Mouse (Mus musculus) neural tube, embryonic 12.5 days (tissue): ENCODE results near the gene Tsnax. TPM values are rescaled to one million over a fixed set of nuclear protein-coding genes. Genes with fewer than 3 reads are reported as not detected.

Experiments
- ATAC-seq: fragments of 200-750 bp; cut with Nextera tagmentation; 2 replicates; pipeline ENCODE4 v1.8.0; 2017; ENCODE audit warnings: low read depth, mild to moderate bottlenecking, moderate TSS enrichment, moderate library complexity; ENCODE audit not compliant: low FRiP score
- H3K27ac ChIP-seq: fragments of 300-500 bp; sonication (generic); 2 replicates; pipeline ENCODE4 v1.5.1; 2016
- H3K27me3 ChIP-seq: fragments of 300-500 bp; sonication (generic); replicated peaks from 2 replicates; pipeline ENCODE4 v1.6.1; 2016; ENCODE audit warnings: mild to moderate bottlenecking
- H3K36me3 ChIP-seq: fragments of 300-500 bp; sonication (generic); 2 replicates; pipeline ENCODE4 v1.6.1; 2016; ENCODE audit warnings: mild to moderate bottlenecking
- H3K4me1 ChIP-seq: fragments of 300-500 bp; sonication (generic); 2 replicates; pipeline ENCODE4 v1.6.1; 2016
- H3K4me2 ChIP-seq: fragments of 300-500 bp; sonication (generic); replicated peaks from 2 replicates; pipeline ENCODE4 v1.6.1; 2016; ENCODE audit warnings: mild to moderate bottlenecking
- H3K4me3 ChIP-seq: fragments of 300-500 bp; sonication (generic); 2 replicates; pipeline ENCODE4 v1.5.1; 2016
- H3K9ac ChIP-seq: fragments of 300-500 bp; sonication (generic); 2 replicates; pipeline ENCODE4 v1.6.1; 2016; ENCODE audit warnings: mild to moderate bottlenecking
- H3K9me3 ChIP-seq: fragments of 300-500 bp; sonication (generic); 2 replicates; pipeline ENCODE4 v1.6.1; 2016; ENCODE audit warnings: mild to moderate bottlenecking
- WGBS: fragments of 180-500 bp; shearing (Covaris S2); methylation state at CpG from one replicate; pipeline ENCODE4 v1.1.7; 2016; 5-methylcytosine and 5-hydroxymethylcytosine counted together
- polyA plus RNA-seq: library from polyadenylated mRNA; unstranded; fragments of >200 nt; fragmentation: Nextera tagmentation; extraction: Ambion mirVana; gene quantifications from 2 replicates; pipeline ENCODE4 v1.2.1, GENCODE M21; 2016

The Tsnax gene
- polyA plus RNA-seq, 1 experiment from 2014 or later, result 142 TPM

GRCm38 (mm10) chr8:124995776-124996175, 17.0 kb upstream of the Tsnax start:
- Histone ChIP-seq H3K27me3 (no peaks in the 10 kb centered on the region), H3K4me1 (no peaks in the 10 kb centered on the region), H3K9me3 (0 out of 2 replicates have a peak, but pooled peaks cover 6% of the 10 kb centered on the region), H3K36me3 (no peaks in the 10 kb centered on the region), H3K4me2 (no peak overlapping the region), H3K9ac (no peak overlapping the region), H3K27ac (no peak overlapping the region), H3K4me3 (no peak overlapping the region)
- ATAC-seq, result no peak
- WGBS, result 74% methylated on average over 2 of the region's 2 CpGs

DNA sequence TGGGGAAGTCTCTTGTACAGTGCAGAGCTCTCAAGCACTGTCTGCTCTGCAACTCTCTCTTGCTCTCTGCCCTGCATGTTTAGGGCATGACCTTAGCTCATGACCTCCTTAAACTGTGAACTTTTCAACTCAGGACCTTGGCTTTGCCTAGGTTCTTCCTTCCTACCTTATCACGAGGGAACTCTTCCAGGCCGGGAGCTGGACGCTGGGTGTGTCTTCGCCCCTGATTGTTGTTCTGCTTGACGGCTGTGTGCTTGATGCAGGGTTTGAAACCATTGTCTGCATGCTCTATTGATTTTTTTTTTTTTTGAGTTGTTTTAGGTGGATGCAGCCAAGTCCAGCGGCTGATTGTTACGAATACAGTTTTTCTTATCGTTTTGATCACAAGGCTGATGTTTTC, 11.3 kb downstream of the Tsnax start:
- Histone ChIP-seq H3K4me1 (no peaks in the 10 kb centered on the region), H3K36me3 (peaks cover 52% of the 10 kb centered on the region), H3K27ac (no peak overlapping the region), H3K9me3 (no peaks in the 10 kb centered on the region), H3K4me3 (no peak overlapping the region), H3K4me2 (no peak overlapping the region), H3K9ac (no peak overlapping the region), H3K27me3 (no peaks in the 10 kb centered on the region)
- no peak for ATAC-seq
- WGBS, result 94% methylated on average over 8 of the region's 8 CpGs

- H3K9me3 ChIP-seq, result no peaks in the 10 kb centered on the region
- WGBS, result 83% methylated on average over 3 of the region's 3 CpGs
- H3K4me1 ChIP-seq, result no peaks in the 10 kb centered on the region
- H3K4me2 ChIP-seq, result no peak overlapping the region
- H3K27ac ChIP-seq, result no peak overlapping the region
- H3K36me3 ChIP-seq, result peaks cover 82% of the 10 kb centered on the region
- H3K27me3 ChIP-seq, result no peaks in the 10 kb centered on the region
- ATAC-seq, result no peak
- H3K9ac ChIP-seq, result no peak overlapping the region
- no peak overlapping the region for H3K4me3 ChIP-seq
These were observed 14.4 kb downstream of the Tsnax start for GRCm38 (mm10) chr8:125027211-125027610.

- WGBS, result 92% methylated on average over 5 of the region's 5 CpGs
- Histone ChIP-seq H3K4me1 (no peaks in the 10 kb centered on the region), H3K4me3 (no peak overlapping the region), H3K9ac (no peak overlapping the region), H3K4me2 (no peak overlapping the region), H3K36me3 (peaks cover 91% of the 10 kb centered on the region), H3K27me3 (no peaks in the 10 kb centered on the region), H3K9me3 (no peaks in the 10 kb centered on the region), H3K27ac (no peak overlapping the region)
- no peak for ATAC-seq
These were observed 16.0 kb downstream of the Tsnax start for GRCm38 (mm10) chr8:125028841-125029240.

- Histone ChIP-seq H3K9me3 (no peaks in the 10 kb centered on the region), H3K9ac (no peak overlapping the region), H3K4me2 (no peak overlapping the region), H3K4me1 (no peaks in the 10 kb centered on the region), H3K27ac (no peak overlapping the region), H3K4me3 (no peak overlapping the region), H3K36me3 (peaks cover 71% of the 10 kb centered on the region), H3K27me3 (no peaks in the 10 kb centered on the region)
- 84% methylated on average over 5 of the region's 5 CpGs for WGBS
- no peak for ATAC-seq
These were observed 18.5 kb downstream of the Tsnax start for GRCm38 (mm10) chr8:125031276-125031675.

- WGBS, result 33% methylated on average over 8 of the region's 8 CpGs
These were observed 21.9 kb downstream of the Tsnax start for GRCm38 (mm10) chr8:125034669-125035068.

DNA sequence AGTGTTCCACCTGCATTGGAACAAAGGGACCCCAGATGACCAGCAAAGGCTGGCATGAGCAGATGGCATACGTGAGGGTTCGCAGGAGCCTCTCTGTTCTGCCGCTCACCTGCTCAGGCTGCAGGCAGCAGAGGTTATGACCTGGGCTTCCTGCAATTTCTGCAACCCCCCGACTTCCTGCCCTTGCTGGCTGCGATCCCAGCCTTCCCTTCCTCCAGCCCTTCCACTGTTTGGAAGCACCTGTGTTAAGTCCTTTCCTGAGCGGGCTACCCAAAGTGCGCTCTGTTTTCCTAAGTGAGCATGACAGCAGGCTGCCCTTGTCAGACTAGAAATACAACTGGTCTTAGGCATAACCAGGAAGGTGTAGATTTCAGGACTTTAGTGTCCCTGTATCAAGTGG, 24.3 kb downstream of the Tsnax start:
- H3K4me3 ChIP-seq, result no peak overlapping the region
- no peak overlapping the region for H3K27ac ChIP-seq
- 86% methylated on average over 7 of the region's 7 CpGs for WGBS
- no peaks in the 10 kb centered on the region for H3K27me3 ChIP-seq
- peaks cover 47% of the 10 kb centered on the region for H3K36me3 ChIP-seq
- H3K9me3 ChIP-seq, result no peaks in the 10 kb centered on the region
- H3K9ac ChIP-seq, result no peak overlapping the region
- H3K4me2 ChIP-seq, result no peak overlapping the region
- ATAC-seq, result no peak
- no peaks in the 10 kb centered on the region for H3K4me1 ChIP-seq

More at GRCm38 (mm10) chr8:125034669-125035068, 21.9 kb downstream of the Tsnax start:
- H3K27me3 ChIP-seq, result no peaks in the 10 kb centered on the region
- peaks cover 59% of the 10 kb centered on the region for H3K36me3 ChIP-seq
- no peak overlapping the region for H3K27ac ChIP-seq
- peak; percentile 68 for ATAC-seq
- H3K4me1 ChIP-seq, result no peaks in the 10 kb centered on the region
- no peak overlapping the region for H3K9ac ChIP-seq
- H3K9me3 ChIP-seq, result no peaks in the 10 kb centered on the region
- no peak overlapping the region for H3K4me3 ChIP-seq
- H3K4me2 ChIP-seq, result no peak overlapping the region

- no peaks in the 10 kb centered on the region for H3K4me1 ChIP-seq
- H3K27me3 ChIP-seq, result no peaks in the 10 kb centered on the region
- H3K4me2 ChIP-seq, result no peak overlapping the region
- H3K9me3 ChIP-seq, result no peaks in the 10 kb centered on the region
- 81% methylated on average over 15 of the region's 15 CpGs for WGBS
- H3K4me3 ChIP-seq, result no peak overlapping the region
- no peak overlapping the region for H3K9ac ChIP-seq
- no peak overlapping the region for H3K27ac ChIP-seq
- no peak for ATAC-seq
- peaks cover 34% of the 10 kb centered on the region for H3K36me3 ChIP-seq
These were observed 25.9 kb downstream of the Tsnax start for GRCm38 (mm10) chr8:125038731-125039130.

- WGBS, result 76% methylated on average over 15 of the region's 15 CpGs
- H3K4me2 ChIP-seq, result no peak overlapping the region
- no peak overlapping the region for H3K27ac ChIP-seq
- H3K36me3 ChIP-seq, result peaks cover 32% of the 10 kb centered on the region
- H3K4me1 ChIP-seq, result no peaks in the 10 kb centered on the region
- no peak overlapping the region for H3K4me3 ChIP-seq
- H3K9ac ChIP-seq, result no peak overlapping the region
- ATAC-seq, result no peak
- no peaks in the 10 kb centered on the region for H3K27me3 ChIP-seq
- H3K9me3 ChIP-seq, result no peaks in the 10 kb centered on the region
These were observed 28.0 kb downstream of the Tsnax start for GRCm38 (mm10) chr8:125040587-125041375.

DNA sequence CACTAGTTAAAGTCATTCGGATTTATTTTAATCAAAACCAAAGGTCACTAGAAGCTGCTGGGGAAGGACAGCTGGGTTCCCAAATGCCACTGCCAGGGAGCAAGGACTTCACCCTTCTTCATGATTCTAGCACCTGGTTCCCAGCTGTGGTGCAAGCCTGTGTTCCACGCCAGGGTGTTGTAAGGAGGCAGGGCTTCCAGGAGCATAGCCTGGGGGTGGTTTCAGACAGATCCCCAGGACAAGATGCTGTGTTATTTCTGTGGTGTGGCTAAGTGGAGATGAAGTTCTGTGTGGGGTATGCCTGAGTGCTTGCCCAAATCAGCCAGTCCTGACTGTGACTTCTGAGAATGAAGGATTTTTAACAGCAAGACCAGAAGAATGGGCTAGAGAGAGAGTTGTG, 28.7 kb downstream of the Tsnax start:
- Histone ChIP-seq H3K27me3 (no peaks in the 10 kb centered on the region), H3K4me2 (no peak overlapping the region), H3K4me3 (no peak overlapping the region), H3K27ac (no peak overlapping the region), H3K36me3 (peaks cover 32% of the 10 kb centered on the region), H3K9me3 (no peaks in the 10 kb centered on the region), H3K4me1 (no peaks in the 10 kb centered on the region), H3K9ac (no peak overlapping the region)
- WGBS, result 56% methylated on average over 2 of the region's 2 CpGs
- no peak for ATAC-seq

- Histone ChIP-seq H3K9ac (no peak overlapping the region), H3K36me3 (peaks cover 22% of the 10 kb centered on the region), H3K4me3 (no peak overlapping the region), H3K27me3 (no peaks in the 10 kb centered on the region), H3K9me3 (no peaks in the 10 kb centered on the region), H3K27ac (no peak overlapping the region), H3K4me2 (no peak overlapping the region), H3K4me1 (no peaks in the 10 kb centered on the region)
- 80% methylated on average over 7 of the region's 7 CpGs for WGBS
- no peak for ATAC-seq
These were observed 30.6 kb downstream of the Tsnax start for GRCm38 (mm10) chr8:125043394-125043793.

GRCm38 (mm10) chr8:125043935-125044334, 31.1 kb downstream of the Tsnax start:
- no peaks in the 10 kb centered on the region for H3K9me3 ChIP-seq
- ATAC-seq, result no peak
- H3K9ac ChIP-seq, result no peak overlapping the region
- no peak overlapping the region for H3K4me2 ChIP-seq
- H3K27me3 ChIP-seq, result no peaks in the 10 kb centered on the region
- no peak overlapping the region for H3K27ac ChIP-seq
- peaks cover 17% of the 10 kb centered on the region for H3K36me3 ChIP-seq
- 63% methylated on average over 9 of the region's 9 CpGs for WGBS
- H3K4me1 ChIP-seq, result no peaks in the 10 kb centered on the region
- no peak overlapping the region for H3K4me3 ChIP-seq

DNA sequence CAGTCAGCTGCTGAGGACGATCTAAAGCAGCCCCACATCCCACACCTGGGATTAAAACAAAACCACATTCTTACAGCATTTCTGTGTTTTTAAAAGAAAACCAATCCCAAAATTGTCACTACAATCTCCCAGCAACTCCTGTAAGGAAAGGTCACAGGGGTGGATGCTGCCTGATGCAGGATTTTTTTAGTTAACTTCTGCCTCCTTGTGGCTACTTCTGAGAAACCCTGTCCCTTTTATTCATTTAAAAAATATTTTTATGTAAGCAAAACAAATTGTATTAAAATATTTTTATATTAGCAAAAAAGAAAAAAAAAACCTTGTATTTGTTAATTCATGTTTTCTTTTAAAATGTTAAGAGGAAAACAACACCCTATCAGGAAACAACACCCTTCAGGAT, 33.0 kb downstream of the Tsnax start:
- H3K4me2 ChIP-seq, result no peak overlapping the region
- no peak overlapping the region for H3K9ac ChIP-seq
- H3K4me1 ChIP-seq, result no peaks in the 10 kb centered on the region
- no peak overlapping the region for H3K27ac ChIP-seq
- 92% methylated on average over 1 of the region's 1 CpGs for WGBS
- no peaks in the 10 kb centered on the region for H3K27me3 ChIP-seq
- H3K9me3 ChIP-seq, result no peaks in the 10 kb centered on the region
- ATAC-seq, result no peak
- no peaks in the 10 kb centered on the region for H3K36me3 ChIP-seq
- no peak overlapping the region for H3K4me3 ChIP-seq
